Mouse (Mus musculus): ENCODE measurements around the gene Kmt5b. TPM values are rescaled to one million over a fixed set of nuclear protein-coding genes. Genes with fewer than 3 reads are reported as not detected.

Gene Kmt5b
- polyA plus RNA-seq, 1 experiment from 2014 or later, result 27.3 TPM

- Histone ChIP-seq H3K4me1 (ENCODE audit: control insufficient read depth in 2 of 2, insufficient read depth in 2 of 2, low read length in 2 of 2) (no peaks in the 10 kb centered on the region), H3K27ac (replicated peaks in 1 of 2; ENCODE audit: control insufficient read depth in 1 of 2, insufficient read depth in 1 of 2, low read depth in 2 of 2, low read length in 2 of 2) (no peak overlapping the region), H3K9ac (ENCODE audit: low read length) (no peak overlapping the region), H3K27me3 (ENCODE audit: control insufficient read depth, insufficient read depth, low read length) (no peaks in the 10 kb centered on the region), H3K9me3 (ENCODE audit: control insufficient read depth, low read length) (no peaks in the 10 kb centered on the region), H3K36me3 (ENCODE audit: control insufficient read depth, insufficient read depth, low read length) (no peaks in the 10 kb centered on the region), H3K4me3 (ENCODE audit: control insufficient read depth in 1 of 2, insufficient read depth in 1 of 2, low read depth in 1 of 2, low read length in 2 of 2) (no peak overlapping the region), H3K4me2 (ENCODE audit: low read length) (no peak overlapping the region)
- ATAC-seq (ENCODE audit: insufficient number of reproducible peaks, insufficient read depth, low FRiP score, low read depth), result no peak
- 74% methylated on average over 7 of the region's 7 CpGs for WGBS
Measured at GRCm38 (mm10) chr19:3730781-3731646, 36.2 kb upstream of the Kmt5b start.

GRCm38 (mm10) chr19:3736001-3736400 is 31.2 kb upstream of the Kmt5b start:
- no peaks in the 10 kb centered on the region for H3K36me3 ChIP-seq (ENCODE audit: control insufficient read depth, insufficient read depth, low read length)
- 76% methylated on average over 3 of the region's 3 CpGs for WGBS
- H3K27me3 ChIP-seq (ENCODE audit: control insufficient read depth, insufficient read depth, low read length), result no peaks in the 10 kb centered on the region
- no peak for ATAC-seq (ENCODE audit: insufficient number of reproducible peaks, insufficient read depth, low FRiP score, low read depth)
- no peaks in the 10 kb centered on the region for H3K9me3 ChIP-seq (ENCODE audit: control insufficient read depth, low read length)
- H3K4me3 ChIP-seq (ENCODE audit: control insufficient read depth in 1 of 2, insufficient read depth in 1 of 2, low read depth in 1 of 2, low read length in 2 of 2), result no peak overlapping the region
- H3K9ac ChIP-seq (ENCODE audit: low read length), result no peak overlapping the region
- no peak overlapping the region for H3K4me2 ChIP-seq (ENCODE audit: low read length)
- H3K4me1 ChIP-seq (ENCODE audit: control insufficient read depth in 2 of 2, insufficient read depth in 2 of 2, low read length in 2 of 2), result no peaks in the 10 kb centered on the region
- no peak overlapping the region for H3K27ac ChIP-seq (replicated peaks in 1 of 2; ENCODE audit: control insufficient read depth in 1 of 2, insufficient read depth in 1 of 2, low read depth in 2 of 2, low read length in 2 of 2)

- ATAC-seq (ENCODE audit: insufficient number of reproducible peaks, insufficient read depth, low FRiP score, low read depth), result no peak
- Histone ChIP-seq H3K36me3 (ENCODE audit: control insufficient read depth, insufficient read depth, low read length) (no peaks in the 10 kb centered on the region), H3K4me3 (ENCODE audit: control insufficient read depth in 1 of 2, insufficient read depth in 1 of 2, low read depth in 1 of 2, low read length in 2 of 2) (no peak overlapping the region), H3K27ac (replicated peaks in 1 of 2; ENCODE audit: control insufficient read depth in 1 of 2, insufficient read depth in 1 of 2, low read depth in 2 of 2, low read length in 2 of 2) (no peak overlapping the region), H3K9me3 (ENCODE audit: control insufficient read depth, low read length) (no peaks in the 10 kb centered on the region), H3K9ac (ENCODE audit: low read length) (no peak overlapping the region), H3K4me2 (ENCODE audit: low read length) (no peak overlapping the region), H3K27me3 (ENCODE audit: control insufficient read depth, insufficient read depth, low read length) (no peaks in the 10 kb centered on the region), H3K4me1 (ENCODE audit: control insufficient read depth in 2 of 2, insufficient read depth in 2 of 2, low read length in 2 of 2) (0 out of 4 replicates have a peak, but pooled peaks cover 0 to 3% of the 10 kb centered on the region in 2 experiments)
- WGBS, result 89% methylated on average over 7 of the region's 7 CpGs
Measured at GRCm38 (mm10) chr19:3739650-3740049, 27.6 kb upstream of the Kmt5b start.

GRCm38 (mm10) chr19:3742716-3743115 is 24.5 kb upstream of the Kmt5b start:
- Histone ChIP-seq H3K27ac (replicated peaks in 1 of 2; ENCODE audit: control insufficient read depth in 1 of 2, insufficient read depth in 1 of 2, low read depth in 2 of 2, low read length in 2 of 2) (no peak overlapping the region), H3K36me3 (ENCODE audit: control insufficient read depth, insufficient read depth, low read length) (no peaks in the 10 kb centered on the region), H3K4me2 (ENCODE audit: low read length) (no peak overlapping the region), H3K4me3 (ENCODE audit: control insufficient read depth in 1 of 2, insufficient read depth in 1 of 2, low read depth in 1 of 2, low read length in 2 of 2) (no peak overlapping the region), H3K27me3 (ENCODE audit: control insufficient read depth, insufficient read depth, low read length) (no peaks in the 10 kb centered on the region), H3K9me3 (ENCODE audit: control insufficient read depth, low read length) (peaks cover 5% of the 10 kb centered on the region; the same call in 1 of the 2 replicates), H3K9ac (ENCODE audit: low read length) (no peak overlapping the region), H3K4me1 (ENCODE audit: control insufficient read depth in 2 of 2, insufficient read depth in 2 of 2, low read length in 2 of 2) (0 out of 4 replicates have a peak, but pooled peaks cover 0 to 4% of the 10 kb centered on the region in 2 experiments)
- ATAC-seq (ENCODE audit: insufficient number of reproducible peaks, insufficient read depth, low FRiP score, low read depth), result no peak
- WGBS, result 50% methylated on average over 4 of the region's 4 CpGs

- ATAC-seq (ENCODE audit: insufficient number of reproducible peaks, insufficient read depth, low FRiP score, low read depth), result no peak
- H3K9ac ChIP-seq (ENCODE audit: low read length), result no peak overlapping the region
- H3K4me3 ChIP-seq (ENCODE audit: control insufficient read depth in 1 of 2, insufficient read depth in 1 of 2, low read depth in 1 of 2, low read length in 2 of 2), result no peak overlapping the region
- H3K4me2 ChIP-seq (ENCODE audit: low read length), result peak overlapping the region; percentile 82
- H3K9me3 ChIP-seq (ENCODE audit: control insufficient read depth, low read length), result peaks cover 7% of the 10 kb centered on the region; the same call in 1 of the 2 replicates
- H3K36me3 ChIP-seq (ENCODE audit: control insufficient read depth, insufficient read depth, low read length), result no peaks in the 10 kb centered on the region
- H3K27me3 ChIP-seq (ENCODE audit: control insufficient read depth, insufficient read depth, low read length), result no peaks in the 10 kb centered on the region
- H3K4me1 ChIP-seq (ENCODE audit: control insufficient read depth in 2 of 2, insufficient read depth in 2 of 2, low read length in 2 of 2), result 0 out of 4 replicates have a peak, but pooled peaks cover 0 to 4% of the 10 kb centered on the region in 2 experiments
- WGBS, result 86% methylated on average over 7 of the region's 7 CpGs
- H3K27ac ChIP-seq (replicated peaks in 1 of 2; ENCODE audit: control insufficient read depth in 1 of 2, insufficient read depth in 1 of 2, low read depth in 2 of 2, low read length in 2 of 2), result no peak overlapping the region
Measured at GRCm38 (mm10) chr19:3743362-3743761, 23.9 kb upstream of the Kmt5b start.

- H3K36me3 ChIP-seq (ENCODE audit: control insufficient read depth, insufficient read depth, low read length), result no peaks in the 10 kb centered on the region
- peak overlapping the region; percentile 80 for H3K9ac ChIP-seq (ENCODE audit: low read length)
- peak overlapping the region; percentile 47 to 54; a peak in 2 of 4 replicates for H3K27ac ChIP-seq (replicated peaks in 1 of 2; ENCODE audit: control insufficient read depth in 1 of 2, insufficient read depth in 1 of 2, low read depth in 2 of 2, low read length in 2 of 2)
- 0 out of 4 replicates have a peak, but pooled peaks cover 0 to 4% of the 10 kb centered on the region in 2 experiments for H3K4me1 ChIP-seq (ENCODE audit: control insufficient read depth in 2 of 2, insufficient read depth in 2 of 2, low read length in 2 of 2)
- 4% methylated on average over 13 of the region's 13 CpGs for WGBS
- H3K4me2 ChIP-seq (ENCODE audit: low read length), result peak overlapping the region; percentile 82
- peak overlapping the region; percentile 61 to 81 for H3K4me3 ChIP-seq (ENCODE audit: control insufficient read depth in 1 of 2, insufficient read depth in 1 of 2, low read depth in 1 of 2, low read length in 2 of 2)
- no peaks in the 10 kb centered on the region for H3K27me3 ChIP-seq (ENCODE audit: control insufficient read depth, insufficient read depth, low read length)
- H3K9me3 ChIP-seq (ENCODE audit: control insufficient read depth, low read length), result peaks cover 9% of the 10 kb centered on the region; the same call in 1 of the 2 replicates
- ATAC-seq (ENCODE audit: insufficient number of reproducible peaks, insufficient read depth, low FRiP score, low read depth), result no peak
Measured at GRCm38 (mm10) chr19:3743851-3744512, 23.2 kb upstream of the Kmt5b start.

GRCm38 (mm10) chr19:3752621-3753239 is 14.5 kb upstream of the Kmt5b start:
- Histone ChIP-seq H3K4me3 (ENCODE audit: control insufficient read depth in 1 of 2, insufficient read depth in 1 of 2, low read depth in 1 of 2, low read length in 2 of 2) (no peak overlapping the region), H3K4me1 (ENCODE audit: control insufficient read depth in 2 of 2, insufficient read depth in 2 of 2, low read length in 2 of 2) (no peaks in the 10 kb centered on the region), H3K36me3 (ENCODE audit: control insufficient read depth, insufficient read depth, low read length) (no peaks in the 10 kb centered on the region), H3K9ac (ENCODE audit: low read length) (no peak overlapping the region), H3K9me3 (ENCODE audit: control insufficient read depth, low read length) (0 out of 2 replicates have a peak, but pooled peaks cover 4% of the 10 kb centered on the region), H3K27me3 (ENCODE audit: control insufficient read depth, insufficient read depth, low read length) (no peaks in the 10 kb centered on the region), H3K27ac (replicated peaks in 1 of 2; ENCODE audit: control insufficient read depth in 1 of 2, insufficient read depth in 1 of 2, low read depth in 2 of 2, low read length in 2 of 2) (no peak overlapping the region), H3K4me2 (ENCODE audit: low read length) (no peak overlapping the region)
- ATAC-seq (ENCODE audit: insufficient number of reproducible peaks, insufficient read depth, low FRiP score, low read depth), result no peak
- WGBS, result 40% methylated on average over 8 of the region's 8 CpGs
